Mouse (Mus musculus) MEL (cell line): ENCODE measurements around the gene Apod. TPM values are rescaled to one million over a fixed set of nuclear protein-coding genes. Genes with fewer than 3 reads are reported as not detected.

Experiments
- DNase-seq: peaks from one replicate; pipeline ENCODE4 v3.0.0; 2011; ENCODE audit warnings: low read depth, low spot score
- H3K27ac ChIP-seq: 2 replicates; pipeline ENCODE4 v1.5.1; 2012; ENCODE audit warnings: low read depth, mild to moderate bottlenecking, control low read depth, low read length, moderate library complexity; ENCODE audit not compliant: control insufficient read depth
- H3K27me3 ChIP-seq, 2 experiments: fragments of 150-350 bp in 1 of 2; sonication (generic) in 1 of 2; 2 replicates each; pipeline ENCODE4 v1.6.1; 2012; ENCODE audit warnings: low read length in 2 of 2, mild to moderate bottlenecking in 2 of 2, improper control_type of control experiment in 1 of 2, moderate library complexity in 1 of 2; ENCODE audit not compliant: insufficient read depth in 2 of 2, control insufficient read depth in 1 of 2
- H3K36me3 ChIP-seq, 2 experiments: 2 replicates each; pipeline ENCODE4 v1.6.1; 2012 to 2014; ENCODE audit warnings: low read length in 2 of 2, improper control_type of control experiment in 1 of 2, inconsistent platforms in 1 of 2, mild to moderate bottlenecking in 1 of 2; ENCODE audit not compliant: insufficient read depth in 2 of 2, control insufficient read depth in 1 of 2
- H3K4me1 ChIP-seq, 2 experiments: fragments of 150-350 bp in 1 of 2; sonication (generic) in 1 of 2; 2 replicates each; pipeline ENCODE4 v1.6.1; 2012; ENCODE audit warnings: low read length in 2 of 2, improper control_type of control experiment in 1 of 2, mild to moderate bottlenecking in 1 of 2; ENCODE audit not compliant: insufficient read depth in 2 of 2, control insufficient read depth in 1 of 2
- H3K4me3 ChIP-seq, 2 experiments: fragments of 150-350 bp in 1 of 2; sonication (generic) in 1 of 2; 2 replicates each; pipeline ENCODE4 v1.5.1; 2012; ENCODE audit warnings: low read depth in 2 of 2, low read length in 2 of 2, mild to moderate bottlenecking in 2 of 2, moderate library complexity in 2 of 2, control low read depth in 1 of 2, improper control_type of control experiment in 1 of 2; ENCODE audit not compliant: control insufficient read depth in 1 of 2, insufficient read depth in 1 of 2
- H3K79me2 ChIP-seq: 2 replicates; pipeline ENCODE4 v1.6.1; 2012; ENCODE audit warnings: mild to moderate bottlenecking, low read length, moderate library complexity; ENCODE audit not compliant: control insufficient read depth, poor library complexity, insufficient read depth
- H3K9ac ChIP-seq: 2 replicates; pipeline ENCODE4 v1.6.1; 2012; ENCODE audit warnings: low read depth, mild to moderate bottlenecking, control low read depth, low read length, moderate library complexity; ENCODE audit not compliant: control insufficient read depth, poor library complexity, severe bottlenecking
- H3K9me3 ChIP-seq: fragments of 150-350 bp; sonication (generic); replicated peaks from 2 replicates; pipeline ENCODE4 v1.6.1; 2012; ENCODE audit warnings: mild to moderate bottlenecking, low read length, improper control_type of control experiment, moderate library complexity; ENCODE audit not compliant: insufficient read depth
- CHD2 ChIP-seq: IDR thresholded peaks from 2 replicates; pipeline ENCODE4 v1.6.1; 2011; ENCODE audit warnings: low read length, improper control_type of control experiment
- CTCF ChIP-seq, 3 experiments: IDR thresholded peaks in 2 of 3; conservative IDR thresholded peaks in 1 of 3; 2 replicates each; pipeline ENCODE4 v1.5.1; 2011 to 2012; ENCODE audit warnings: low read length in 3 of 3, low read depth in 2 of 3, mild to moderate bottlenecking in 2 of 3, improper control_type of control experiment in 1 of 3, inconsistent platforms in 1 of 3, mixed read lengths in 1 of 3, moderate library complexity in 1 of 3; ENCODE audit not compliant: control insufficient read depth in 1 of 3, insufficient read depth in 1 of 3, poor library complexity in 1 of 3, severe bottlenecking in 1 of 3
- E2F4 ChIP-seq: IDR thresholded peaks from 2 replicates; pipeline ENCODE4 v1.6.1; 2011; ENCODE audit warnings: low read depth, low read length, improper control_type of control experiment, borderline replicate concordance
- ELF1 ChIP-seq: IDR thresholded peaks from 2 replicates; pipeline ENCODE4 v1.6.1; 2014; ENCODE audit warnings: low read depth, mild to moderate bottlenecking, inconsistent platforms, low read length, improper control_type of control experiment, moderate library complexity
- EP300 ChIP-seq, 2 experiments: IDR thresholded peaks; 2 replicates each; pipeline ENCODE4 v1.6.1; 2011; ENCODE audit warnings: improper control_type of control experiment in 2 of 2, low read length in 2 of 2, low read depth in 1 of 2, mild to moderate bottlenecking in 1 of 2
- ETS1 ChIP-seq: IDR thresholded peaks from 2 replicates; pipeline ENCODE4 v1.6.1; 2012; ENCODE audit warnings: low read depth, mild to moderate bottlenecking, inconsistent platforms, low read length, improper control_type of control experiment, moderate library complexity
- GATA1 ChIP-seq: IDR thresholded peaks from 2 replicates; pipeline ENCODE4 v1.6.1; 2011; ENCODE audit warnings: low read depth, low read length, improper control_type of control experiment
- JUND ChIP-seq: IDR thresholded peaks from 2 replicates; pipeline ENCODE4 v1.6.1; 2011; ENCODE audit warnings: low read depth, mild to moderate bottlenecking, improper control_type of control experiment, low read length
- KAT2A ChIP-seq: conservative IDR thresholded peaks from 2 replicates; pipeline ENCODE4 v1.6.1; 2012; ENCODE audit warnings: low read depth, low read length, improper control_type of control experiment, inconsistent platforms
- MAX ChIP-seq: IDR thresholded peaks from 2 replicates; pipeline ENCODE4 v1.6.1; 2011; ENCODE audit warnings: low read length, improper control_type of control experiment
- MEF2A ChIP-seq: IDR thresholded peaks from 2 replicates; pipeline ENCODE4 v1.6.1; 2014; ENCODE audit warnings: low read depth, mild to moderate bottlenecking, inconsistent platforms, low read length, improper control_type of control experiment; ENCODE audit not compliant: poor library complexity, insufficient replicate concordance, severe bottlenecking; ENCODE audit errors: extremely low read depth
- MYB ChIP-seq: IDR thresholded peaks from 2 replicates; pipeline ENCODE4 v1.6.1; 2011; ENCODE audit warnings: mild to moderate bottlenecking, low read depth, low read length, improper control_type of control experiment
- NRF1 ChIP-seq: IDR thresholded peaks from 2 replicates; pipeline ENCODE4 v1.6.1; 2014; ENCODE audit warnings: low read depth, mild to moderate bottlenecking, inconsistent platforms, low read length, improper control_type of control experiment, moderate library complexity; ENCODE audit not compliant: poor library complexity, insufficient read depth, severe bottlenecking
- POLR2A ChIP-seq, 2 experiments: IDR thresholded peaks; 2 replicates each; pipeline ENCODE4 v1.6.1; 2011 to 2012; ENCODE audit warnings: low read length in 2 of 2, mild to moderate bottlenecking in 2 of 2, control low read depth in 1 of 2, improper control_type of control experiment in 1 of 2, low read depth in 1 of 2, moderate library complexity in 1 of 2; ENCODE audit not compliant: control insufficient read depth in 1 of 2, insufficient read depth in 1 of 2, poor library complexity in 1 of 2
- POLR2AphosphoS2 ChIP-seq: IDR thresholded peaks from 2 replicates; pipeline ENCODE4 v1.6.1; 2011; ENCODE audit warnings: low read length, improper control_type of control experiment
- SIN3A ChIP-seq: IDR thresholded peaks from 2 replicates; pipeline ENCODE4 v1.6.1; 2012; ENCODE audit warnings: low read length, improper control_type of control experiment, inconsistent platforms
- TAL1 ChIP-seq: IDR thresholded peaks from 2 replicates; pipeline ENCODE4 v1.6.1; 2012; ENCODE audit warnings: mild to moderate bottlenecking, inconsistent platforms, low read length, moderate library complexity, mixed read lengths
- TBP ChIP-seq: IDR thresholded peaks from 2 replicates; pipeline ENCODE4 v1.8.0; 2011; ENCODE audit warnings: low read depth, low read length, improper control_type of control experiment
- TCF12 ChIP-seq: IDR thresholded peaks from 2 replicates; pipeline ENCODE4 v1.6.1; 2014; ENCODE audit warnings: low read depth, mild to moderate bottlenecking, inconsistent platforms, low read length, improper control_type of control experiment, moderate library complexity
- USF1 ChIP-seq: IDR thresholded peaks from 2 replicates; pipeline ENCODE4 v1.6.1; 2014; ENCODE audit warnings: low read depth, mild to moderate bottlenecking, inconsistent platforms, low read length, improper control_type of control experiment, moderate library complexity
- ZC3H11A ChIP-seq: IDR thresholded peaks from 2 replicates; pipeline ENCODE4 v1.6.1; 2012; ENCODE audit warnings: low read depth, mild to moderate bottlenecking, inconsistent platforms, low read length, improper control_type of control experiment
- ZNF384 ChIP-seq: IDR thresholded peaks from 2 replicates; pipeline ENCODE4 v1.6.1; 2012; ENCODE audit warnings: low read depth, mild to moderate bottlenecking, inconsistent platforms, low read length, improper control_type of control experiment
- polyA plus RNA-seq, 2 experiments: library from polyadenylated mRNA; stranded (reverse) in 1 of 2; unstranded in 1 of 2; fragments of >175 nt in 1 of 2; fragments of >200 nt in 1 of 2; gene quantifications; 2 replicates each; pipeline versions ENCODE4 v1.2.1 to v1.2.4; 2012; ENCODE audit warnings: low replicate concordance in 2 of 2, low read depth in 1 of 2; ENCODE audit not compliant: insufficient read length in 2 of 2, insufficient read depth in 1 of 2, missing spikeins in 1 of 2
- total RNA-seq: library from RNA; depleted of rRNA; stranded (reverse); fragments of 300-350 nt; gene quantifications from 2 replicates; pipeline ENCODE4 v1.2.3, GENCODE M21; 2012

The Apod gene
- total and polyA plus RNA-seq, 3 experiments = not detected

GRCm38 (mm10) chr16:31321501-31321900 lies 6.9 kb upstream of the Apod start:
- no peak for DNase-seq
- no peaks in the 10 kb centered on the region for H3K9me3 ChIP-seq
- H3K79me2 ChIP-seq = no peaks in the 10 kb centered on the region
- TF ChIP-seq USF1 (no peak), ZNF384 (no peak), MAX (no peak), KAT2A (no peak), ETS1 (no peak), MYB (no peak), NRF1 (no peak), EP300 (IDR thresholded peaks at IDR 0.05; ENCODE audit: low read depth in 1 of 2, low read length in 2 of 2) (no peak), TBP (no peak), ELF1 (no peak), TAL1 (no peak)
- TF ChIP-seq, all 39 proteins: peak for 0
- Histone ChIP-seq H3K36me3 (no peaks in the 10 kb centered on the region), H3K27me3 (peaks cover 0 to 2% of the 10 kb centered on the region in 2 experiments; a peak in 2 of 4 replicates), H3K9ac (no peak overlapping the region), H3K4me3 (no peak overlapping the region), H3K27ac (no peak overlapping the region), H3K4me1 (no peaks in the 10 kb centered on the region)

DNA sequence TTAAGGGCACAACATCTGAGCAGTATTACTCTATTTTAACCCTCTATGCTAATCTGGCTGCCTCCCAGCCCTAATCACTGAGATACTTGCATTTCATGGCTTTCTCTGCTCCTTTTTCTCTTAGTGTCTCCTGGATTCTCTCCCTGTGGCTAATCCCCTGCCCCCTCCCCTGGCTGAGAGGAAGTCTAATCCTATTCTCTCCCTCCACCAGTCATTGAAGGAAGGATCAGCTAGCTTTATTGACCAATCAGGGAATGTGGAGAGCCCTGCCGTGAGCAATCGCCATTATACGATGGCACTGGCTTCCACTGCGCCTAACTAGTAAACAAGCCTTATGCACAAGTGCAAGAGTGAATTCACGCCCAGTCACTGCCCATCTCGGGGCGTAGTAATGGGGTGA lies 6.3 kb upstream of the Apod start:
- Histone ChIP-seq H3K4me3 (no peak overlapping the region), H3K9me3 (no peaks in the 10 kb centered on the region), H3K4me1 (no peaks in the 10 kb centered on the region), H3K27ac (no peak overlapping the region), H3K9ac (no peak overlapping the region), H3K36me3 (no peaks in the 10 kb centered on the region), H3K27me3 (peaks cover 0 to 2% of the 10 kb centered on the region in 2 experiments; a peak in 2 of 4 replicates), H3K79me2 (no peaks in the 10 kb centered on the region)
- no peak for DNase-seq
- TF ChIP-seq CHD2 = no peak
- TF ChIP-seq MAX = no peak
- TF ChIP-seq MYB = no peak
- no peak for TF ChIP-seq TCF12
- TF ChIP-seq TAL1 = no peak
- no peak for TF ChIP-seq ELF1
- no peak for TF ChIP-seq POLR2A (IDR thresholded peaks at IDR 0.05; ENCODE audit: control insufficient read depth in 1 of 2, insufficient read depth in 1 of 2, low read depth in 1 of 2, low read length in 2 of 2, poor library complexity in 1 of 2)
- no peak for TF ChIP-seq GATA1
- no peak for TF ChIP-seq ZNF384
- no peak for TF ChIP-seq E2F4
- no peak for TF ChIP-seq ZC3H11A
- no peak for TF ChIP-seq ETS1
- TF ChIP-seq JUND = no peak
- no peak for TF ChIP-seq MEF2A
- TF ChIP-seq POLR2AphosphoS2 = no peak
- TF ChIP-seq SIN3A = no peak
- no peak for TF ChIP-seq CTCF (IDR thresholded peaks at IDR 0.05 in 2 of 3, conservative IDR thresholded peaks at IDR 0.05 in 1 of 3; ENCODE audit: control insufficient read depth in 1 of 3, insufficient read depth in 1 of 3, low read depth in 2 of 3, low read length in 3 of 3, poor library complexity in 1 of 3, severe bottlenecking in 1 of 3)
